Mouse (Mus musculus): ENCODE measurements around the gene Rubcn. TPM values are rescaled to one million over a fixed set of nuclear protein-coding genes. Genes with fewer than 3 reads are reported as not detected.

The Rubcn gene
- polyA plus RNA-seq, 1 experiment: 27.1 TPM

DNA sequence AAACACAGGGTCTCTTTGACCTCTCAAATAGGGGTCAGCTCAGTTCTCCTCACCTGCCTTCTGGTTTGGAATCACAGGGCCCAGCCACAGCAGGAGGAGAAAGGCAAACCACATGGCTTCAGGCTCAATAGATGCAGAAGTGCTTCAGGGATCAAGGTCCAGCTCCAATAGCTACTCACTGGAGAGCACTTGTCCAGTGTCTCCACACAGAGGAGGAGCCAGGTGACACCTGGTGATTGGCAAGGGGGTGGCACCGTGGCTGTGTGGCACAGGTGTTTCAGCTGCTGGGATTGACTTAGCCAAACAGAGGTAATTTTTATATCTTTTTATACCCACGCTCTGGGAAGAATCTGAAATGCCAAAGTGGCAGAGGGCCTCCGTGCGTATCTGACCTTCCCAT is 67.2 kb downstream of the Rubcn start, which contains the start of gene Smbd1:
Smbd1 (minus strand) TSS at position 157 of the 400 bp plus-strand sequence.
- no peak within 1 kb of the TSS for H3K4me3 ChIP-seq (ENCODE audit: insufficient read depth, low read length)
- no peaks in the 10 kb centered on the region; the same call in 1 of the 2 replicates for H3K4me1 ChIP-seq (ENCODE audit: control insufficient read depth, insufficient read depth, low read length)
- H3K27ac ChIP-seq (ENCODE audit: insufficient read depth, low read length): no peak within 1 kb of the TSS
- TF ChIP-seq POLR2A (IDR thresholded peaks at IDR 0.05; ENCODE audit: low read depth, low read length) (no peak), CTCF (IDR thresholded peaks at IDR 0.05; ENCODE audit: borderline replicate concordance, insufficient read depth, low read length) (no peak)

- TF ChIP-seq POLR2A (IDR thresholded peaks at IDR 0.05; ENCODE audit: low read depth, low read length) (no peak), CTCF (IDR thresholded peaks at IDR 0.05; ENCODE audit: borderline replicate concordance, insufficient read depth, low read length) (no peak)
- Histone ChIP-seq H3K4me3 (ENCODE audit: insufficient read depth, low read length) (no peak overlapping the region), H3K27ac (ENCODE audit: insufficient read depth, low read length) (no peak overlapping the region), H3K4me1 (ENCODE audit: control insufficient read depth, insufficient read depth, low read length) (peaks cover 1% of the 10 kb centered on the region; the same call in 1 of the 2 replicates)
Measured at GRCm38 (mm10) chr16:32807408-32808185, 70.0 kb downstream of the Rubcn start.

DNA sequence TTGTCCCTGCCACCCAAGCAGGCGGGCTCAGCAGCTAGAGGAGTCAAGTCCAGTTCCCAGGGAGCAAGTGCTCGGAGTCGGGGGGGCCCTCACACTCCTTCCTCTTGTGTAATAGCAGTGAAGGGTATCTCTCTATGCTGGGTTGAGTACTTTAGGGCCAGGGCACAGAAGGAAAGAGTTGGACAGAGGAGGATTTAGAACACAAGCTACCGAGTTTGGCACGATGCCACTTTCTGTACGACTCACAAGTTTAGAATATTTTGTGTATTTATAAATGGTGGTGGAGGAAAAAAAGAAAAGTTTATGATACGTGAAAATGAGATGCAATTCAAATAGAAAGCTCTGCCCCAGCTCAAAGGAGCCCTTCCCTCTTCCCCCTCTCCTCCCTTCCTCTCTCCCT is 72.4 kb downstream of the Rubcn start:
- H3K4me1 ChIP-seq (ENCODE audit: control insufficient read depth, insufficient read depth, low read length): peaks cover 3% of the 10 kb centered on the region; the same call in 1 of the 2 replicates
- no peak overlapping the region for H3K27ac ChIP-seq (ENCODE audit: insufficient read depth, low read length)
- no peak overlapping the region for H3K4me3 ChIP-seq (ENCODE audit: insufficient read depth, low read length)
- TF ChIP-seq CTCF (IDR thresholded peaks at IDR 0.05; ENCODE audit: borderline replicate concordance, insufficient read depth, low read length): no peak
- no peak for TF ChIP-seq POLR2A (IDR thresholded peaks at IDR 0.05; ENCODE audit: low read depth, low read length)

DNA sequence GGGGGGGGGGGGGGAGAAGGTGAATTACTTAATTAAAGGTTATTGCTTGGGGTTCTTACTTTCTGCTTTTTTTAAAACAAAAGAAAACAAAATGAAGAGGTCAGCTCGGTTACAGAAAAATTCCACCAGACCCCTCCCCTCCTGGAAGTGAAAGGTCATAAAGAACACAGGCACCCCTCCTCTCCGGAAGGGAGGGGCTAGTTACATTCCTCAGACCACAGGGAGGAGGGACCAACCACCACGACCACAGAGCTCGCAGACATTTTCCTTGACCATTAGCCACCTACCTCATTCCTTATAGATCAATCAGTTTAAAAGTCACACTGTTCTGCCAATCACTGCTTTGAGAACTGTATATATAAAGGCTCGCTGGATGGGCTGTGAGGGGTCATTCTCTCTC is 73.7 kb downstream of the Rubcn start:
- TF ChIP-seq CTCF (IDR thresholded peaks at IDR 0.05; ENCODE audit: borderline replicate concordance, insufficient read depth, low read length) (no peak), POLR2A (IDR thresholded peaks at IDR 0.05; ENCODE audit: low read depth, low read length) (no peak)
- Histone ChIP-seq H3K4me3 (ENCODE audit: insufficient read depth, low read length) (no peak overlapping the region), H3K27ac (ENCODE audit: insufficient read depth, low read length) (no peak overlapping the region), H3K4me1 (ENCODE audit: control insufficient read depth, insufficient read depth, low read length) (peaks cover 3% of the 10 kb centered on the region; the same call in 1 of the 2 replicates)

- TF ChIP-seq CTCF (IDR thresholded peaks at IDR 0.05; ENCODE audit: borderline replicate concordance, insufficient read depth, low read length) (no peak), POLR2A (IDR thresholded peaks at IDR 0.05; ENCODE audit: low read depth, low read length) (no peak)
- Histone ChIP-seq H3K4me3 (ENCODE audit: insufficient read depth, low read length) (no peak overlapping the region), H3K4me1 (ENCODE audit: control insufficient read depth, insufficient read depth, low read length) (peaks cover 3% of the 10 kb centered on the region; the same call in 1 of the 2 replicates), H3K27ac (ENCODE audit: insufficient read depth, low read length) (peak overlapping the region; percentile 6; the same call in 1 of the 2 replicates)
Measured at GRCm38 (mm10) chr16:32803252-32803853, 74.2 kb downstream of the Rubcn start.

GRCm38 (mm10) chr16:32797426-32797689 is 80.2 kb downstream of the Rubcn start, which contains the start of gene Muc20:
Gene Muc20 (minus strand): TSS chr16:32797435.
- TF ChIP-seq CTCF (IDR thresholded peaks at IDR 0.05; ENCODE audit: borderline replicate concordance, insufficient read depth, low read length) (no peak), POLR2A (IDR thresholded peaks at IDR 0.05; ENCODE audit: low read depth, low read length) (no peak)
- H3K27ac ChIP-seq (ENCODE audit: insufficient read depth, low read length): no peak within 1 kb of the TSS
- no peaks in the 10 kb centered on the region; the same call in 1 of the 2 replicates for H3K4me1 ChIP-seq (ENCODE audit: control insufficient read depth, insufficient read depth, low read length)
- no peak within 1 kb of the TSS for H3K4me3 ChIP-seq (ENCODE audit: insufficient read depth, low read length)

DNA sequence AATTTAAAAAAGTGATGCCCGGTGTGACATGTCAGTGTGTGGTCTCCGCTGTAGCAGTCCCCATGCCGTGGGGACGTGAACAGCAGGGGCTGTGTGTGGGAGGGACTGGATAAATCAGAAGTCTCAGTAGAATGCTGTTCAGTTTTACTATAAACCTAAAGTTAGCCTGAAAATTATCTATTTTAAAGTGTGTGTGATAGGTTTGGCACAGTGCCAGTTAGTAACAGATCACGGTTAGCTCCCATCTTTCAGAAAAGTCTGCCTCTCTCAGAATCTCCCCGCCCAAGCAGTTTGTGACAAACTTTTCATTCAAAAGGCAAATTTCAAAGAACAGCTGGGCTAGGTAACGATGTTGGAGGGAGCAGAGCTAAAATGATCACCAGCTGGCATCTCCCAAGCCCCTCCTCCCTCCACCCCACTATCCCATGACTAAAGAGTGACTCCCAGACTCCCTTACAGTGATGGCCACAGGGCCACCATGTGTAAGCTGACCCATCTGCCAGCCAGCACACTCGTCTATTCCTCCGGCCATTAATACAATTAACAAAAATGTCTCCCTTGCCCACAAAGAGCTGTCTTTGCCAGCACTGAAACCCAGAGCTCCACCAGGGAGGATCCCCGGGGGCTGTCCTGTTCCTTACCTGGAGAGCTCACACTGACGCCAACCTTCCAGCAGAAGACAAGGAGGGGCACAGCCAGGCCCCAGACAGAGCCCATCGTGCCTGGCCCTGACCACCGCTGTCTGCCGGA is 80.7 kb downstream of the Rubcn start:
- Histone ChIP-seq H3K4me1 (ENCODE audit: control insufficient read depth, insufficient read depth, low read length) (no peaks in the 10 kb centered on the region), H3K27ac (ENCODE audit: insufficient read depth, low read length) (no peak overlapping the region), H3K4me3 (ENCODE audit: insufficient read depth, low read length) (no peak overlapping the region)
- no peak for TF ChIP-seq POLR2A (IDR thresholded peaks at IDR 0.05; ENCODE audit: low read depth, low read length)
- TF ChIP-seq CTCF (IDR thresholded peaks at IDR 0.05; ENCODE audit: borderline replicate concordance, insufficient read depth, low read length): no peak

DNA sequence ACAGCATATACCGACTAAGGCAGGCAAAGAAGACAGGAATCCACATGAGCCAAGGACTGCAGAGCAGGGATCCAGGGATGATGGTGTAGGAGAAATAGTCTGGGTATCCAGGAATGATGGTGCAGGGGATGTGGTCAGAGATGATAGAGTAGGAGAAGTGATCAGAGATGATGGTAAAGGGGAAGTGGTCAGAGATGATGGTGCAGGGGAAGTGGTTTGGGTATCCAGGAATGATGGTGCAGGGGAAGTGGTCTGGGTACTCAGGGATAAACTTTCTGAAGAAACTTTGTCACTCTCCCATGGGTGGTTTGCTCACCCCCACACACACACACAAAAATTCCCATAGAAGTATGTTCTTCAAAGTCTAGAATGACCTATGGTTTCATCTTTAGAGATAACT is 82.4 kb downstream of the Rubcn start:
- Histone ChIP-seq H3K27ac (ENCODE audit: insufficient read depth, low read length) (no peak overlapping the region), H3K4me3 (ENCODE audit: insufficient read depth, low read length) (no peak overlapping the region), H3K4me1 (ENCODE audit: control insufficient read depth, insufficient read depth, low read length) (no peaks in the 10 kb centered on the region)
- TF ChIP-seq CTCF (IDR thresholded peaks at IDR 0.05; ENCODE audit: borderline replicate concordance, insufficient read depth, low read length): no peak
- no peak for TF ChIP-seq POLR2A (IDR thresholded peaks at IDR 0.05; ENCODE audit: low read depth, low read length)

DNA sequence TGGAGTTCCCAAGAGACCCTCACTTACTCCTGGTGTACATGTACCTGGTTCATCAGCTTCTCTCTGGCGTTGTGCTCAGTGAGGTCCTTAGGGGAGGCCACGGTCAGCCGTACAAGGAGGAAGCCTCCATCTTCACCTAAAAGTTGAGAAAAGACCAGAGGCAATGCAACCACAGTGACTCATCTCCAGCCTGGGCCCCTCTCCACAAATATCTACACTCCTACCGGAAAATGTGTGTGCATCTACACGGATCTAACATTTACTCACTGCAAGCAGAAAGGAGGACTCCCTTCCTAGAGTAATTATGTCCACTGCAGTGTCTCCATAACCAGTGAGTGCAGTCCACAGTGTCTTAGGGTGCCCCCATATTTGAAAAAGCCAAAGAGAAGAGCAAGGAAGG is 87.5 kb downstream of the Rubcn start:
- H3K4me3 ChIP-seq (ENCODE audit: insufficient read depth, low read length): no peak overlapping the region
- no peak for TF ChIP-seq POLR2A (IDR thresholded peaks at IDR 0.05; ENCODE audit: low read depth, low read length)
- TF ChIP-seq CTCF (IDR thresholded peaks at IDR 0.05; ENCODE audit: borderline replicate concordance, insufficient read depth, low read length): no peak
- no peaks in the 10 kb centered on the region for H3K4me1 ChIP-seq (ENCODE audit: control insufficient read depth, insufficient read depth, low read length)
- H3K27ac ChIP-seq (ENCODE audit: insufficient read depth, low read length): no peak overlapping the region
